Mouse (Mus musculus): Measurements from ENCODE around the gene Nt5c.

The Nt5c gene

GRCm38 (mm10) chr11:115511121-115511520, 19.5 kb upstream of the Nt5c start:
- in situ Hi-C loops (cut with MboI, MseI): no loop called here

- in situ Hi-C loops (cut with MboI, MseI): no loop called here
These were observed 18.8 kb upstream of the Nt5c start for GRCm38 (mm10) chr11:115510507-115510888.

GRCm38 (mm10) chr11:115509773-115510506, 18.3 kb upstream of the Nt5c start:
- in situ Hi-C loops (cut with MboI, MseI): no loop called here

GRCm38 (mm10) chr11:115508061-115508460, 16.4 kb upstream of the Nt5c start:
- in situ Hi-C loops (cut with MboI, MseI): no loop called here

GRCm38 (mm10) chr11:115506586-115506985, 14.9 kb upstream of the Nt5c start:
- in situ Hi-C loops (cut with MboI, MseI): no loop called here

GRCm38 (mm10) chr11:115502636-115503035, 11.0 kb upstream of the Nt5c start:
- in situ Hi-C loops (cut with MboI, MseI): no loop called here

GRCm38 (mm10) chr11:115496559-115496958, 4.9 kb upstream of the Nt5c start:
- in situ Hi-C loops (cut with MboI, MseI): loop anchor here (25.0 kb wide), 1 partner anchor 916 kb away; the partner anchor contains the start of gene Rnf157

- in situ Hi-C loops (cut with MboI, MseI): loop anchor here (25.0 kb wide), 1 partner anchor 920 kb away; the partner anchor contains the start of gene Rnf157
These were observed 725 bp upstream of the Nt5c start for GRCm38 (mm10) chr11:115492387-115492786.

- in situ Hi-C loops (cut with MboI, MseI): loop anchor here (25.0 kb wide), 1 partner anchor 922 kb away; the partner anchor contains the start of gene Rnf157
These were observed 964 bp downstream of the Nt5c start for GRCm38 (mm10) chr11:115490441-115491355.

GRCm38 (mm10) chr11:115488551-115489104, 3.0 kb downstream of the Nt5c start:
- in situ Hi-C loops (cut with MboI, MseI): loop anchor here (25.0 kb wide), 1 partner anchor 924 kb away; the partner anchor contains the start of gene Rnf157

GRCm38 (mm10) chr11:115485155-115485554, 6.5 kb downstream of the Nt5c start:
- in situ Hi-C loops (cut with MboI, MseI): loop anchor here (25.0 kb wide), 1 partner anchor 927 kb away; the partner anchor contains the start of gene Rnf157

- in situ Hi-C loops (cut with MboI, MseI): loop anchor here (5.0 to 25.0 kb wide), 2 partner anchors 49 to 929 kb away; partner anchors contain the start of gene Rnf157
These were observed 7.9 kb downstream of the Nt5c start for GRCm38 (mm10) chr11:115483726-115484125.

GRCm38 (mm10) chr11:115483278-115483677, 8.4 kb downstream of the Nt5c start:
- in situ Hi-C loops (cut with MboI, MseI): loop anchor here (5.0 to 25.0 kb wide), 2 partner anchors 49 to 929 kb away; partner anchors contain the start of gene Rnf157

GRCm38 (mm10) chr11:115481553-115482259, 10.0 kb downstream of the Nt5c start:
- in situ Hi-C loops (cut with MboI, MseI): loop anchor here (5.0 to 25.0 kb wide), 2 partner anchors 51 to 931 kb away; partner anchors contain the start of gene Rnf157

GRCm38 (mm10) chr11:115478296-115478938, 13.2 kb downstream of the Nt5c start:
- in situ Hi-C loops (cut with MboI, MseI): loop anchor here (25.0 kb wide), 1 partner anchor 934 kb away; the partner anchor contains the start of gene Rnf157

- in situ Hi-C loops (cut with MboI, MseI): loop anchor here (25.0 kb wide), 1 partner anchor 935 kb away; the partner anchor contains the start of gene Rnf157
These were observed 14.3 kb downstream of the Nt5c start for GRCm38 (mm10) chr11:115477388-115477787.

GRCm38 (mm10) chr11:115476630-115477029, 15.0 kb downstream of the Nt5c start:
- in situ Hi-C loops (cut with MboI, MseI): loop anchor here (25.0 kb wide), 1 partner anchor 936 kb away; the partner anchor contains the start of gene Rnf157

- in situ Hi-C loops (cut with MboI, MseI): loop anchor here (25.0 kb wide), 1 partner anchor 937 kb away; the partner anchor contains the start of gene Rnf157
These were observed 15.9 kb downstream of the Nt5c start for GRCm38 (mm10) chr11:115475758-115476237.

GRCm38 (mm10) chr11:115475025-115475757, 16.5 kb downstream of the Nt5c start, which contains the start of gene Armc7:
Gene Armc7 (plus strand): TSS chr11:115475667.
- in situ Hi-C loops (cut with MboI, MseI): loop anchor here (25.0 kb wide), 1 partner anchor 937 kb away; the partner anchor contains the start of gene Rnf157
